ENCODE assay signal across 22 mouse cellular contexts in the genomic region with DNA sequence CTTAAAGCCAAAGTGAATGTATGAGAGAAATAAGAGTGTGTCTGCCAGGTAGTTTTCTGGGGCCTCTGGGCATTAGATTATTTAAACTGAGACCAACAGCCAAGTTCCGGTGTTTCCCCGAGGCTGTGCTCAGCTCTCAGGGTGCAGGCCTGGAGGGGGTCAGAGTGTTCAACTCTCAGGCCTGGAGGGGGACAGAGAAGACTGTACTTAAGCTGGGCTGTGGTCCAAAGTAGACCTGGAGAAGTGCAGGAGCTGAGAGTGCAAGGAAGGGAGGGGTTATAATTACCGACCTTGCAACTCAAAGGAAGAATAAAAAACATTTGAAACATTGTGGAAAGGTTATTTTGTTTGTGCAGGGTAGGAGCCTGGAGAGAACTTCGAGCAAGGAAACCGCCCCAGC. TPM values are rescaled to one million over a fixed set of nuclear protein-coding genes. Genes with fewer than 3 reads are reported as not detected.
"Had no signal": no experiment of that assay in that cellular context is flagged by ENCODE, and none has a peak within 500 bp of the region (broad histone marks: within the 10 kb centered on the region; RNA-seq: fewer than 3 reads in every experiment).

No protein-coding gene starts in this region.

- H3K9me3 ChIP-seq: hindbrain, embryonic 13.5 days; kidney, embryonic 15.5 days; limb, embryonic 10.5 days; limb, embryonic 13.5 days; lung, embryonic 15.5 days; midbrain, embryonic 12.5 days; midbrain, embryonic 15.5 days; neural tube, embryonic 12.5 days; neural tube, embryonic 15.5 days had no signal

- H3K4me3 ChIP-seq: hindbrain, embryonic 13.5 days; kidney, embryonic 15.5 days; limb, embryonic 10.5 days; limb, embryonic 13.5 days; lung, embryonic 15.5 days; midbrain, embryonic 12.5 days; midbrain, embryonic 15.5 days; neural tube, embryonic 12.5 days; neural tube, embryonic 15.5 days had no signal

- H3K4me2 ChIP-seq: hindbrain, embryonic 13.5 days; kidney, embryonic 15.5 days; limb, embryonic 13.5 days; lung, embryonic 15.5 days; midbrain, embryonic 12.5 days; midbrain, embryonic 15.5 days; neural tube, embryonic 12.5 days; neural tube, embryonic 15.5 days had no signal

- H3K27me3 ChIP-seq: hindbrain, embryonic 13.5 days; kidney, embryonic 15.5 days; limb, embryonic 13.5 days; lung, embryonic 15.5 days; midbrain, embryonic 12.5 days; midbrain, embryonic 15.5 days; neural tube, embryonic 12.5 days; neural tube, embryonic 15.5 days had no signal

- H3K27ac ChIP-seq: hindbrain, embryonic 13.5 days; kidney, embryonic 15.5 days; limb, embryonic 10.5 days; limb, embryonic 13.5 days; lung, embryonic 15.5 days; midbrain, embryonic 12.5 days; midbrain, embryonic 15.5 days; neural tube, embryonic 12.5 days; neural tube, embryonic 15.5 days had no signal

- ATAC-seq: hindbrain, embryonic 16.5 days; midbrain, embryonic 15.5 days had no signal

- H3K4me1 ChIP-seq: kidney, embryonic 15.5 days; limb, embryonic 10.5 days; limb, embryonic 13.5 days; lung, embryonic 15.5 days; midbrain, embryonic 12.5 days; midbrain, embryonic 15.5 days; neural tube, embryonic 12.5 days; neural tube, embryonic 15.5 days had no signal

- DNase-seq: kidney, adult 11 months; kidney, adult 8-10 months; kidney, postnatal 10 days; kidney, postnatal 36 days; lung, postnatal 4 days; right cerebral cortex, adult 18-20 months; right cerebral cortex, postnatal 14 days; right cerebral cortex, postnatal 4 days; thymus, postnatal 25 days had no signal

- H3K9ac ChIP-seq: hindbrain, embryonic 13.5 days; kidney, embryonic 15.5 days; limb, embryonic 13.5 days; lung, embryonic 15.5 days; midbrain, embryonic 12.5 days; midbrain, embryonic 15.5 days; neural tube, embryonic 12.5 days; neural tube, embryonic 15.5 days had no signal

- H3K36me3 ChIP-seq: hindbrain, embryonic 13.5 days; kidney, embryonic 15.5 days; limb, embryonic 10.5 days; limb, embryonic 13.5 days; lung, embryonic 15.5 days; midbrain, embryonic 12.5 days; midbrain, embryonic 15.5 days; neural tube, embryonic 12.5 days; neural tube, embryonic 15.5 days had no signal

RNA-seq across cellular contexts. Expression of gene Fam186a, which starts 52.2 kb away (rescaled TPM):
- polyA plus RNA-seq: hindbrain, embryonic 13.5 days; hindbrain, embryonic 16.5 days; kidney, embryonic 15.5 days; limb, embryonic 10.5 days; liver, adult 2 months; lung, embryonic 15.5 days; midbrain, embryonic 15.5 days; neural tube, embryonic 12.5 days; neural tube, embryonic 15.5 days; stomach, embryonic 14.5 days; thymus, postnatal 0 days had no signal
